Mouse (Mus musculus): Measurements from ENCODE around the gene Pole2.

DNA sequence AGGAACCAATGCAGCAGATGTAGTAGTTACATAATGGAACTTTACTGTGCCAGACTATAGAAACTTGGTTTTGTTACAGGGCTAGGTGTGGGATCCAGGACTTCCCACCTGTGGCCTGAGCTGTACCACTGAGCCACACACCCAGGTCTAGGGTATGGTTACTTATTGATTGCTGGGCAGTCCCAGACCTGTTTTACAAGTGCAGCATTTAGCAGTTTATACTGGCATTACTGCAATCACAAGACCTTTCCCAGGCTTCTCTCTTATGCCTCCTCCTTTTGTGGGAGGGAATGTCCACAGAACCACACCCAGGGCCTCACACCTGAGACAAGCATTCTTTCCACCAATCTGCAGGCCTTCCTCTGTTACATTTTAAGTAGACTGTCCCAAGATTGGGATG is 29.0 kb downstream of the Pole2 start:
- TF ChIP-seq CTCF (IDR thresholded peaks at IDR 0.05; ENCODE audit: extremely low read depth, insufficient read depth, insufficient read length, insufficient replicate concordance) (no peak), POLR2A (IDR thresholded peaks at IDR 0.05; ENCODE audit: low read depth, low read length) (no peak)
